Mouse (Mus musculus): Measurements from ENCODE around the gene Pym1. TPM values are rescaled to one million over a fixed set of nuclear protein-coding genes. Genes with fewer than 3 reads are reported as not detected.

The Pym1 gene
- total RNA-seq, 2 experiments from 2014 or later = 24.3 to 26.3 TPM

- peak; percentile 74 for DNase-seq
These were observed 56.8 kb downstream of the Pym1 start, which contains the start of gene Tmem198b for GRCm38 (mm10) chr10:128804271-128805091. Tmem198b (minus strand) TSS chr10:128804370.

GRCm38 (mm10) chr10:128805092-128806000 is 57.7 kb downstream of the Pym1 start:
- DNase-seq = peak; percentile 98

GRCm38 (mm10) chr10:128806086-128806485 is 58.4 kb downstream of the Pym1 start:
- DNase-seq = no peak

GRCm38 (mm10) chr10:128807018-128807417 is 59.3 kb downstream of the Pym1 start:
- no peak for DNase-seq

Other genes starting within 250 kb of the Pym1 start
- 10 to 100 TPM; 10.9 to 17.3 TPM for gene Myl6b, start 249.2 kb upstream of the Pym1 start, total RNA-seq (2021)
- 10 to 100 TPM; 31.5 to 41.5 TPM for gene Esyt1, start 222.0 kb upstream of the Pym1 start, total RNA-seq (2021)
- 10 to 100 TPM; 10.5 to 14.7 TPM for gene Zc3h10, start 200.1 kb upstream of the Pym1 start, total RNA-seq (2021)
- gene Rpl41, start 198.6 kb upstream of the Pym1 start, total RNA-seq (2021) = 1,000 to 10,000 TPM; 2,762 to 2,852 TPM
- 10 to 100 TPM; 85.1 to 90.9 TPM for gene Pa2g4, start 181.9 kb upstream of the Pym1 start, total RNA-seq (2021)
- 10 to 100 TPM in 1 of 2 experiments, 1 to 10 TPM in 1; 10.0 to 11.1 TPM for gene Erbb3, start 158.2 kb upstream of the Pym1 start, total RNA-seq (2021)
- gene Rps26, start 121.1 kb upstream of the Pym1 start, total RNA-seq (2021) = 100 to 1,000 TPM; 696 to 753 TPM
- gene Ikzf4, start 101.9 kb upstream of the Pym1 start, total RNA-seq (2021) = 1 to 10 TPM in 1 of 2 experiments, under 1 TPM in 1; 0.87 to 2.2 TPM
- gene Suox, start 73.8 kb upstream of the Pym1 start, total RNA-seq (2021) = 10 to 100 TPM; 19.8 to 24.2 TPM
- gene Rab5b, start 51.6 kb upstream of the Pym1 start, total RNA-seq (2021) = 10 to 100 TPM; 91.4 to 96.1 TPM
- gene Pmel, start 43.7 kb upstream of the Pym1 start, total RNA-seq (2021) = 1 to 10 TPM; 2.1 to 2.7 TPM
- 10 to 100 TPM; 33.2 to 38.6 TPM for gene Cdk2, start 42.9 kb upstream of the Pym1 start, total RNA-seq (2021)
- gene Dgka, start 3.0 kb upstream of the Pym1 start, total RNA-seq (2021) = 10 to 100 TPM; 16.2 to 17.2 TPM
- 10 to 100 TPM; 22.1 to 23.9 TPM for gene Mmp19, start 43.0 kb downstream of the Pym1 start, total RNA-seq (2021)
- gene Dnajc14, start 56.2 kb downstream of the Pym1 start, total RNA-seq (2021) = 10 to 100 TPM; 57.7 to 64.9 TPM
- 10 to 100 TPM; 11.0 to 14.1 TPM for gene Tmem198b, start 56.5 kb downstream of the Pym1 start, total RNA-seq (2021)
- gene Sarnp, start 69.4 kb downstream of the Pym1 start, total RNA-seq (2021) = 10 to 100 TPM; 52.0 to 55.0 TPM
- 10 to 100 TPM; 28.3 to 30.2 TPM for gene Ormdl2, start 73.8 kb downstream of the Pym1 start, total RNA-seq (2021)
- gene Gdf11, start 143.8 kb downstream of the Pym1 start, total RNA-seq (2021) = 1 to 10 TPM; 3.0 to 4.5 TPM
- gene Cd63, start 153.1 kb downstream of the Pym1 start, total RNA-seq (2021) = 100 to 1,000 TPM; 243 to 263 TPM
- 10 to 100 TPM; 16.4 to 22.8 TPM for gene Rdh5, start 175.0 kb downstream of the Pym1 start, total RNA-seq (2021)
- gene Bloc1s1, start 176.1 kb downstream of the Pym1 start, total RNA-seq (2021) = 100 to 1,000 TPM; 216 to 240 TPM
- gene Itga7, start 185.9 kb downstream of the Pym1 start, total RNA-seq (2021) = 10 to 100 TPM; 24.4 to 36.7 TPM
- gene Mettl7b, start 213.1 kb downstream of the Pym1 start, total RNA-seq (2021) = 10 to 100 TPM; 17.2 to 32.9 TPM
- gene Olfr9, start 241.5 kb downstream of the Pym1 start, total RNA-seq (2021) = not detected

All from adrenal gland, postnatal 10 days (tissue).